Mouse (Mus musculus): ENCODE measurements at regions not wholly inside any gene's neighbourhood (a gene's known extent, or its start where the extent isn't known, plus 50 kb on each side); places are given as distances from the start of the nearest gene placed in this dataset.

DNA sequence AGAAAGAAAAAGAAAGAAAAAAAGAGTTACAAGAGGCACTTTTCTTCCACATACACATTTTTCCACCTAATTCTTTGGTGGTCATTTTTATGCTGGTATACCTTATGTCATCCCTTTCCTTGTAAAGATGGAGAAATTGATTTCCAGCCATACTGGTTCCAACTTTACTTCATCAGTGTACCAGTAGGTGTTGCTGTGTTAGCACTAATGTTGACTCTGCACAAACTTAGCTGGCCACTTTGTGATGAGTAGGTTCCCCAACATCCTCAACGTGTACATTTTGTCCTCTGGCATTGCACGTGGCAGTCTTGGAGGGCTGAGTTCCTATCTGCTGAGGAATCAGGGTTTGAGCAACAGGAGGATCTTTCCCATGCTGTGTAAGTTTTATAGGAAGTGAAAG, 256.7 kb downstream of the Cetn3 start:
- TF ChIP-seq CTCF (IDR thresholded peaks at IDR 0.05; ENCODE audit: extremely low read depth, insufficient read depth, low read length) (0 out of 2 replicates have a peak, but pooled peaks have one; percentile 9), POLR2A (IDR thresholded peaks at IDR 0.05; ENCODE audit: extremely low read depth, insufficient read depth, low read length) (no peak)

All from cortical plate, adult 2 months (tissue).